Mouse (Mus musculus): ENCODE results near the gene Bpifa5.

Bpifa5 gene

DNA sequence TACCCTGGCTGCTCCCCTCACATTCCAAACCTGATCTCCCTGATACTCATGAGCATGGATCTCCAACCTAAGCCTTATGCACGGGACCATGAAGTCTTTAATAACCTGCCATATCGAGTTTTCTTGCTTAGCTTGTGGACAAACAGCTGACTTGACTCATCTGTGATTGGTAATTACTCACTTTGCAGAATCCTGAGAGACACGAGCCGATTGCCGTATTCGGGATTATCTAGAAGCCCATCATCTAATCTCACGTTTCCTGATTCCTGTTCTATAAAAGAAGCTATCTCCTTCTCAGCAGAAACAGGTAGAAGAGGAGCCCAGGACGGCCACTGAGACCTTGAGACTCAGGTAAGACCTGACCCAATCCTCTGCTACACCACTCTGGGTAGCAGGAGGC lies at the start of gene Bpifa5:
Gene Bpifa5 (plus strand): TSS at position 301 of the 400 bp plus-strand sequence.
- WGBS: 88% methylated on average over 8 of the region's 8 CpGs

DNA sequence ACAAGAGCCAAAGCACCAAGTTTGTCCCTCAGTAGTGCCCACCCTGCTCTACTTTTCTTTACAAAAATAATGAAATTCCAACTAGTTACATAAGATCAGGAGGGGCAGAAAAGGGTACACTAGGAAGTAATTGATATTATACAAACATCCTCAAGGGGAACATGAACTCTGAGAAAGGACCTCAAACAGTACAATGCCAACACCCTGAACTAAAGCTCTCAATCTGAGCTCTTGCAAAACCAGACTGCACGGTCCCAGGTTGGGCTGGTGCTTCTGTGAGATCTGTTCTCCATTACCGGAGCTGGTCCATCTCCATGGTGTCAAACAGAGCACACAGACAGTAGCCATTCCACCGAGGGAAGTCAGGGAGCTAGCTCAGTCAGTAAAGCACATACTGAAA lies 45.0 kb upstream of the Bpifa5 start:
- 81% methylated on average over 3 of the region's 3 CpGs for WGBS

DNA sequence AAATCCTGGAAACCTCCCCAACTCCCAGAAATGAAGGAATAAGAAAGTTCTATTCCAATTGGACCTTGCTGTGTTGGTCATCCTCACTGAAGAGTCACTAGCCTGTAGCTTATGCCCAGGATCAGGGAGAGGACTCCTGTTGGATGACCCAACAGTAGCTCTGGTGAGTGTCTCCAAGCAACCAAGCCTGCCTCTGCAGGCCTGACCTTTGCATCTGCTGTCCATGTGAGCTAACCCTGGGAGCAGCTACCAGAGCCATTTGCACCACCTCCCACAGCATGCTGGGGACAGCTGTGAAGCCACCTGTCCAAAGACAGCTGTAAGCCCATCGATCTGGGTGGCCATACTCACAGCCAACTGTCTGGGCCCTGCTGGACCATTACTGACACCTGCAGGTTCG lies 32.3 kb upstream of the Bpifa5 start, which contains the start of gene Bpifa3:
Gene Bpifa3 (plus strand): TSS at position 217 of the 400 bp plus-strand sequence.
- 58% methylated on average over 2 of the region's 2 CpGs for WGBS

DNA sequence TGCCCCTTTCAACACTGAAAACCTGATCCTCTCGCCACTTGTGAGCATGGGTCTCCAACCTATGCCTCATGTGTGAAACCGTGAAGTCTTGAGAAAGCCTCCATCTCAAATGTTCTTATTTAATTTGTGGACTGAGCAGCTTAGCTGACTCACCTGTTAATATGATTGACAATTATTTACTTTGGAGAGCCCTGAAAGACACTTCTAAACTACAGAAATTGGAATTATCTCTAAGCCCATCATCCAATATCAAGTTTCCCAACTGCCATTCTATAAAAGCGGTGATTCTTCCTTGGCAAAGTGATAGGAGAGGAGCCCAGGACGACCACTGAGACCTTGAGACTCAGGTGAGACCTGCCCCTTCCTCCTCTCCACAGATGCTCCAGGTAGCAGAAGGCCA lies 19.8 kb upstream of the Bpifa5 start, which contains the start of gene Bpifa1:
Gene Bpifa1 (plus strand): TSS at position 301 of the 400 bp plus-strand sequence.
- WGBS: 91% methylated on average over 4 of the region's 4 CpGs

DNA sequence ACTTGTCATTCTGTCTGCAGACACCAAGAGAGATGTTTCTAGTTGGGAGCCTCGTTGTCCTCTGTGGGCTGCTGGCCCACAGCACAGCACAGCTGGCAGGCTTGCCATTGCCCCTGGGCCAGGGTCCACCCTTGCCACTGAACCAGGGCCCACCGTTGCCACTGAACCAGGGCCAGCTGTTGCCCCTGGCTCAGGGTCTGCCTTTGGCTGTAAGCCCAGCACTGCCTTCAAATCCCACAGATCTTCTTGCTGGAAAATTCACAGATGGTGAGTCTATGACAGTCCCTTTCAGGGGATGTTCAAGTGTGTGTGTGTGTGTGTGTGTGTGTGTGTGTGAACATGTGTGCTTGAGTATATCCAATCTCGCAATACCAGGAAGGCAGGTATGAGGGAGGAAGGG lies 18.7 kb upstream of the Bpifa5 start:
- 55% methylated on average over 3 of the region's 3 CpGs for WGBS

DNA sequence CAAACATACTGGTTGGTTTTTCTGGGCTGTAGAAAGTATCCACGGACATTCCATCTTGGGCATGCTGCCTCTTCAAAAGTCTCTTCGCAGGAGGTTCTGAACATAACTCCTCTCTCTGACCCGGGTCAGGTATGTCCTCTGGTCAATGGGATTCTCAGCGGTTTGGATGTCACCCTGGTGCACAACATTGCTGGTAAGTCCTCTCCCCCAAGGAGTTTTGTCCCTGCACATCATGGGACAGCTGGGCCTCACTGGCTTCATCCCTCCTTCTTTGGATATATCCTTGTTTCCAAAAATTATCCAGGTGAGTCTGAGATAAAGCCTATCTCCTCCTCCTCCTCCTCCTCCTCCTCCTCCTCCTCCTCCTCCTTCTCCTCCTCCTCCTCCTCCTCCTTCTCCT lies 14.9 kb upstream of the Bpifa5 start:
- 84% methylated on average over 4 of the region's 4 CpGs for WGBS

DNA sequence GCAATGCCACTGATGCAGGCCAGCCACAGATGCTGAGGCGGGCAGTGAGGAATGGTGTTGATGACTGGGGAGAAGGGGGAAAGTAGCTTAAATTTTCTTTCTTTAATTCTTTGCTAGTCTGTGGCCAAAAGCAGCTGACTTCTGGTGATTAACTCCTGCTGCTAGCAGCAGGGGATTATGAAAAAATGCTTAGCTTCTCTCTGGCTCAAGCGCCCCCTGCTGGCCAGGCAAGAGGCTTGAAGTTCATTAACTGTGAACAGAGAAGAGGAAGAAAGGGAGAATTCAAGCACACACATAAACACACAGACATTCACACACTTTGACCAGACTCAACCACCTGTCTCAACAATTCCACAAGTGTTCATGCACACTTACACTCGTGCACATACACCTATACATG lies 4.0 kb upstream of the Bpifa5 start:
- 38% methylated on average over 3 of the region's 3 CpGs for WGBS

DNA sequence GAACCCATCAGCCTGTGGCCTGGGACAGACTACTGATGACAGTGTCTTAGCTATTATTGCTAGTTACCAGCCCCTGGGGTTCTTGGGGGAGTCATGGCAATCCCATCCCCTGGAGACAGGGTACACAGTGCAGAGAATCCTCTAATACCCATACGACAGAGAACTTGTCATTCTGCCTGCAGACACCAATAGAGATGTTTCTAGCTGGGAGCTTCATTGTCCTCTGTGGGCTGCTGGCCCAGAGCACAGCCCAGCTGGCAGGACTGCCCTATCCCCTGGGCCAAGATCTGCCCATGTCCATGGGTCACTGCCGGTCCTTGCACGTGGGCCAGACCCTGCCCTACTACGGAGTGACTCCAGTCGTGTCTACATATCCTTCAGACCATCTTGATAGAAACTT lies 899 bp downstream of the Bpifa5 start:
- WGBS: 78% methylated on average over 5 of the region's 5 CpGs

DNA sequence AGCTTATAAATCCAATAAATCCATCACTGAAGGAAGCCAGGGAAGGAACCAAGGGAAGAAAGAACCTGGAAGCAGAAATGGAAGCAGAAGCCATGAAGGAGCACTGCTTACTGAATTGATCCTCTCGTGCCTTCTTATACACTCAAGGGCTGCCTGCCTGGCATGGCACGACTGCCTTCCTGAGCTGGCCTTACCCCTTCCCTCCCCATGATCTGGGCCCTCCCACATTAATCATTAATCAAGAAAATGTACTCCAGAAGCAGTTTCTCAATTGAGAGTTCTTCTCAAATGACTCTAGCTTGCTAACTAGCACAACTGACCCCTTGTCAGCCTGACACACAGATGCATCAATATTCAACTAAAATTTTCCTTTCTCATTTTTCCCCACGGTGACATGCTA lies 6.8 kb downstream of the Bpifa5 start:
- WGBS: 72% methylated on average over 3 of the region's 3 CpGs

DNA sequence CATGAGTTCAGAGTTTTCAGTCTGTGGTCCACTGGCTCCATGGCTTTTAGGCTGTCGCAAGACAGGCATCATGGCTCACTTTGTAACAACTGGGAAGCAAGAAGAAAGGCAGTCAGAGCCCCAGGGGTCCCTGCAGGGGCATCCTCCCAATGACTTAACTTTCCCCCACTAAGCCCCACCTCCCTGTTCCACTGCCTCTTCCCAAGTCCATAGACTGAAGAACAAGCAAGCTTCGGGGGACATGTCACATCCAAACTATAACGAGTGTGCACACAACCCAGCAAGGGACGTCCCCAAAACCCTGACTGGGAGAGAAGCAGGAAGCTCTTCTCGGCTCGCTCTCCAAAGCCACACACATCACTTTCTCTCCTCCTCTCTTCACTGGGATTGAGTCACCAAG lies 9.2 kb downstream of the Bpifa5 start:
- 67% methylated on average over 6 of the region's 6 CpGs for WGBS

DNA sequence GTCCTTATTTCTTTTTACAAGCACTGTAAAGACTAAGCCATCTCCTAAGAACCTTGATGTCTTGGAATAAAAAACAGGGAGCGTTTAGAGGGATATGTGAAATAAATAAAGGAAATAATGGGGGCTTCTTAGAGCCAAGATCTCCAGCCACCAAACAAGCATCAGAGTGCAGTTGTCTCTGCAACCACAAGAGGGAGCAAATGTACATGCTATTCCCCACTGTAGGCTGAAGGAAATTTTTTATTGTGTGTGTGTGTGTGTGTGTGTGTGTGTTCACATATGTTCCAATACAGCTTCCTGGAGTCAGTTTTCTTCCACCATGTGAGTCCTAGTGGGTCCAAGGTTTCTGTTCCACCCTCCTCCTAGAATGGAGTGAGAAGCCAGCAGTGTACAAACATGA lies 10.9 kb downstream of the Bpifa5 start:
- 48% methylated on average over 1 of the region's 1 CpGs for WGBS

DNA sequence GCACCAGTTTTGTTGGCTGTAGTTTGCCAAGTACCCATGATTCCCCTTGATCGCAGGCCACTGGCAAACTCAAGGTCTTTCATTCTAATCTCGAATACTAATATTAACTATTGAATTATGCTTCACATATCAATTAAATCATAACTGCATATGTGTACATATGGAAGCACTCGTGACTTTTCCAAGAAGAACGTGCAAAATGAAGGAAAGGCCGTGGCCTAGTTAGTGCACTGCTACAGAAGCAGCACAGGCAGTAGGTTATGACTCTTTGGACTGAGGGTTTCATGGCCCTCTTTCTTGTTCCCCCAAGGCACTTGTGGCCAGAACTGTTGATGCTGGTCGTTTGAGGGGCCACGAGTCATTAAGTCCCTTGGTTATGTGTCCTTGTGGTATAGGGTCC lies 19.5 kb downstream of the Bpifa5 start:
- 87% methylated on average over 7 of the region's 7 CpGs for WGBS

DNA sequence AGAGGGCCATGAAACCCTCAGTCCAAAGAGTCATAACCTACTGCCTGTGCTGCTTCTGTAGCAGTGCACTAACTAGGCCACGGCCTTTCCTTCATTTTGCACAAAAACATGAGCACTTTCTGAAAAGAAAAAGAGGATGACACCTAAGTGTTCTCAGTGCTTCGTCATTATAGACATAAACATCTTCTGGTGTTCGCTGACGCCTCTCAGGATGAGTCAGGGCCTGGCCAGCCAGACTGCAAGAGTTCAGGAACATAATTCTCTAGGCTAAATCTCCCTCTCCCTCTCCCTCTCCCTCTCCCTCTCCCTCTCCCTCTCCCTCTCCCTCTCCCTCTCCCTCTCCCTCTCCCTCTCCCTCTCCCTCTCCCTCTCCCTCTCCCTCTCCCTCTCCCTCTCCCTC lies 20.7 kb downstream of the Bpifa5 start:
- WGBS: 59% methylated on average over 4 of the region's 4 CpGs

DNA sequence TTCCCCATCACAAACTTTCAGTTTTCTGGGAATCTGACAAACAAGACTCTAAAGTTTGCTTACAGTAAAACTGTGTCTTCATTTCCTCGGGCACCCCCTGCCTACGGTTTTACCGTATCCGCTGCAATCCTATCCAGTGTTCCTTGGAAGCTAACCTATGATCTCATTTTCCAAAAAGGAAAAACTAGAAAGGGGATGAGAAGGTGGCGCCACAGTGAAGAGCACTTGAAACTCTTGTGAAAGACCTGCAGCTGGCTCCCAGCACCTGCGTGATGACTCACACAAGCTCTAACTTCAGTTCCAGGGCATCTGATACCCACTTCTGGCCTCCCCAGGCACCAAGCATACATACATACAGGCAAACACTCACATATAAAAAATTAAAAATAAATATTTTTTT lies 22.9 kb downstream of the Bpifa5 start:
- WGBS: 78% methylated on average over 6 of the region's 6 CpGs

DNA sequence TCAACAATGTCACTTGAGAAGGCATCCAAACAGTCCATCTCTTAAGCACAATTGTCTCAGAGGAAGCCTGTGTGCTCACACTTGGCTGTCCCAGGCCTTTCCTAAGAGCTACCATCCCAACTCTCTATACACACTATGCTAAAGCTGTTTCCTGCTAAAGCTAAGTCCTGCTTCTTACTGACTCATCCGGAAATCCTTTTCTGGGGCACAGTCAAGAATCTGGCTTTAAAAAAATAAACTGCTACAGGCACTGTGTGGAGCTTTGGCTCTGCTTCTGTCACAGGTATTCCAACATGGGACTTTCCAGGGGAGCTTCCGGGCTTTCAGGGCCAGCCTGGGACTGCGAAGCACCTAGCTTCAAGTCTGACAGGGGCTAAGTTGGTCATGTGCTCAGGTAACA lies 23.3 kb downstream of the Bpifa5 start:
- WGBS: 58% methylated on average over 3 of the region's 3 CpGs

DNA sequence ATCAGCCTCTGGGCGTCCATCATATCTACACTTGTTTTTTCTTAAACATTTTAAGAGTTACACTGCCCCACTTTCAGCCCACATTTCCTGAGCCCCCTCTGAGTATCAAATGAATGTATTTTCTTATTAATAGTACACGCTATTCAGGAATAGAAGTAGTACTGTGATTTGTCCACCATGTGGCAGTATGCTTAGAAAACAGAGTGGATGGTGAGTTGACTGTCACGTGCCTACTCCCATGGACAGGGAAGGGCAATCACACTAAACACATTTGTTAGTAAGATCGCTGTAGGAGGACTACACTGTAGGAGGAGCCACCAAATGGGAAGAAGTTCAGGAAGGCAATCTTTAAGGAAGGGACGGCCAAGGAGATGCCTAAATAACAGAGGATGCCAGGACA lies 25.1 kb downstream of the Bpifa5 start:
- 55% methylated on average over 5 of the region's 5 CpGs for WGBS

DNA sequence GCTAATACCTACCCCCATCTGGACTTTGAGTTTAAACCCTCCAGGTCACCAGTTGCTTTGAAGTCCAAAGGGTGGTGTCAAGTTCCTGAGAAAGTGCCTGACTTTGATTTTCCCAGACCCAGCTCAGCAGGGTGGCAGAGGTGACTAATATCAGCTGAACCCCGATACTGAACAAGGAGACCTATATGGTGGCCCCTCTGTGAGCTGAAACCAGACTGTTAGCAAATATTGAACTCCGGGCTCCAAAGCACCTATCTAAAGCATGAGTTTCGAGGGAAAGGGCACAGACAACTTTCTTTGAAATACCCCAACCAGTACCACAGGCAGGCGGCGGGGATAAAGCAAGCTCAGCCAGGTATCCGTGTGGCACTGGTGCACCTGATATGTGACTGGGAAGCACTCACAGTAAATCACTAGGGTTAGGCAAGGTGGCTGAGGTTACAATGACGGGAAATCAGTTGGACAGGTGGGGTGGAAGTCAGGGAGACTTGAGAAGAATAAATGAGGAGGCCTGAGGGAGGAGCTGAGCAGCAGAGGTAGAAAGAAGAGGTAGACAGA lies 27.5 kb downstream of the Bpifa5 start:
- WGBS: 88% methylated on average over 7 of the region's 7 CpGs

DNA sequence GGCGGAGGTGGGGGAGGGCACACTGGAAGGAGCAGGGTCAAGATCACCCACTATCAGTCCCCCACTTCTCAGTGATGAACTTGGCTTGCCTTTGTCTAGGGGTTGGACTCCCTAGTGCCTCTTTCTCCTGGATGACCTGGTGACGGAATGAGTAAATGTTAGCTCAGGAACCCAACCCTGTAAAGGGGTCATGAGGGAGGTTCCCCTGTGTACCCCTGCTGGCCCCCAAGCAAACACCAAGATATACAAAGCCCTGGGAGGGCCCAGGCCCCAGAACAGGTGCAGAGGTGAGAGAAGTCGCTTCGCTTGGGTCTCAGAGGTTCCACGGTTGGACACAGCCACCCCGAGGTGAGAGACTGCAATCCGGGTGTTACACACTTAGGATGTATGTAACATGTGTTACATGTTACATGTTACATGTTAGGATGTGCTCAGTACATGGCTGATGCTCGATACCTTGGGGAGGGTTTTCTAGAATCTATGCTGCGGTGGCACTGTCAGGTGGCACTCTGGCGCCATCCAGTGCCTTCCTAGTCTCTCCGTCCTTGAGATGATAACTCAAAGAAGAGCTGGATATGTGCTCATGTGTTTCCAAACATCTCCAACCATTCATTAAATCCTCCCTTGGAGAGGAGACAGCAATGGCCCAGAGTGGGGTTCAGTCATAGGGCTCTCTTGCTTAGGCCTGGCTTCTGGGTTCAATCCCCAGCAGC lies 28.3 kb downstream of the Bpifa5 start, which contains the start of gene Bpifb1:
Gene Bpifb1 (plus strand): TSS at position 273 of the 713 bp plus-strand sequence.
- WGBS: 88% methylated on average over 11 of the region's 11 CpGs

DNA sequence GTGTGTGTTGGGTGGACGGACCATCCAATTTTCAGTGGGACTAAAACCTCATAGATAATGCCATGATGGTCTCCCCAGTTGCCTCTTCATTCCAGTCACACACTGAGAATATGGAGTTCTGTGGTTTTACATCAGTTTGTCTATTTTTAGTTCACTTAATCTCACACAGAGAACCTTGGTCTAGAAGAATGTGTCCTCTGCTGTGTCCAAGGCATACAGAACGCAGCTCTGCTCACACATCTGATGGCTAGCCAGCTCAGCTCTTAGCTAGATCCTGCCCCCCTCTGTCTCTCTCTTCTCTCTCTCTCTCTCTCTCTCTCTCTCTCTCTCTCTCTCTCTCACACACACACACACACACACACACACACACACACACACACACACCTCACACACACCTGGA lies 29.7 kb downstream of the Bpifa5 start:
- WGBS: 73% methylated on average over 2 of the region's 2 CpGs

DNA sequence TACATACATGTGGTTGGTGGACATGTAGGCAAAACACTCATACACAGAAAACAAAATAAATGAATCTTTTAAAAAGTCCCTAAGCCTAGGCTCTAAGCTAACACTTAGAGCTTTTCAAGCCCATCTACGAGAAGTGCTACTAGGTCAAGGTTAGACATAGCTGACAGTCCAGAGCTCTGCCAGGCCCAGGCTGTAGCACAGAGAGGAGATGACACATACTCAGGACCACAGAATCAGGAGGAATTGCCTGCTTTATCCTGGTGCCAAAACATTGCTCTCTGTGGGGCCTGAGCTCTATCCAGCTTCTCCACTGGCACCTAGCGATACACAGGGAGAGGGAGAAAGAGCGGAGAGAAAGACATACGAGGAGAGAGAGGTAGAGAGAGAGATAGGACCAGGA lies 30.7 kb downstream of the Bpifa5 start:
- WGBS: 97% methylated on average over 4 of the region's 4 CpGs

DNA sequence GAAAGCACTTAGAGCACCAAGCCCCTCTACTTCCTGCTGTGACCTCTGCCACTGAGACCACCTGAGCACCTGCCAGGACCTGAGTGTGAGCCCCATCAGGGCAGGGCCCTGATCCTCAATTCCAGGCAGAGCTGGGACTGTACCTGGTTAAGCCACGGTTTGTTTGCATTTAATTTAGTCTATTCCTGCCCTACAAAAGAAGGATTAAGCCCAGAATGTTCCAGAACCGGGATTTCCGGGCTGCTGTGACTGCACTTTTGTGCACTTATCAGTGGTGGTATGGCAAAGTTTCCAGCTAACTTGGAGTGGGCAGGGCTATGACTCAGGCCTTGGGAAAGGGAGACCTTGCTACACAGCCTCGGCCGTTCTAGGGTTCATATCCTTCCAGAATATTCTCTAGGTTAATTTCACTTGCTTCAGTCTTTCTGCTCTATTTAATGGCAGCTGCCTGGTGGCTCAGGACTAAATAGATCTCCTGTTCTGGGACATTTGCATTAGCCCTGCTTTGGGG lies 31.6 kb downstream of the Bpifa5 start:
- WGBS: 69% methylated on average over 5 of the region's 5 CpGs

DNA sequence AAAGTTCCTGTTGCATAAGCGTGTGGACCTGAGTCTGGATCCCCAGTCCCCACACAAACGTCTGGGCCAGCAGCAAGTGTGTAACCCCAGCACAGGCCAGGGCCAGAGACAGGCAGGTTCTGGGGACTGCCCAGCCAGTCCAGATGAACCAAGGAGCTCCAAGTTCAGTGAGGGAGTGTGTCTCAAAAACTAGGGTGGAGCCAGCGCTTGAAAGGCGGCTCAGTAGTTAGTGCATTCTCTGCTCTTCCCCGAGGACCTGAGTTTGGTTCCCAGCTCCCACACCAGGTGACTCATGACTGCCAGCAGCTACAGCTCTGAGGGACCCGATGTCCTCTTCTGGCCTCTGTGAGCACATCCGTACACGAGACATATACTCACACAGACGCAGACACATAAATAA lies 34.6 kb downstream of the Bpifa5 start:
- 93% methylated on average over 9 of the region's 9 CpGs for WGBS

DNA sequence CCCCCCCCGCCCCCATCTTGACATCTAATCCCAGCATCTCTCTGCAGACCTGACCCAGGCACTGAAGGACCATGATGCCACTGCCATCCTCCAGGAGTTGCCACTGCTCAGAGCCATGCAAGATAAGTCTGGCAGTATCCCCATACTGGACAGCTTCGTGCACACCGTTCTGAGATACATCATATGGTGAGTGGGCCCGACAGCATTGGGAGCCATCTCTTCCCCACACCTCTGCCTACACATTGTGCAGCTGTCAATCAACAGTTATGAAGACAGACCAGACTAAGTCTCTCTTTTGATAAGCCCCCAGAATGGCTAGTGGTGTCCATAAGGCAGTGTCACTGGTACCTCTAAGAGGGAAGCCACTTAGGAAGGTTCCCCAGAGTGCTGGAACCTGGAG lies 42.2 kb downstream of the Bpifa5 start:
- WGBS: 61% methylated on average over 4 of the region's 4 CpGs
